Mouse (Mus musculus) spleen, adult 2 months (tissue): ENCODE results near the gene Usp4. TPM values are rescaled to one million over a fixed set of nuclear protein-coding genes. Genes with fewer than 3 reads are reported as not detected.
"Not testable (repeated sequence)": the region's sequence is repeated elsewhere in the genome, so short reads cannot be mapped to it uniquely, and the experiment has no call there.

Source experiments
- DNase-seq, 2 experiments: peaks; one replicate each; pipeline versions ENCODE4 v3.0.0 to v3.0.0-alpha.2; 2012 to 2021; ENCODE audit warnings: low spot score in 2 of 2, low read depth in 1 of 2
- H3K27ac ChIP-seq: fragments of 200-500 bp; 2 replicates; pipeline ENCODE4 v1.5.1; 2012; ENCODE audit warnings: low read length, inconsistent platforms; ENCODE audit not compliant: insufficient read depth
- H3K27me3 ChIP-seq: fragments of 200-500 bp; 2 replicates; pipeline ENCODE4 v1.6.1; 2012; ENCODE audit warnings: mild to moderate bottlenecking, moderate library complexity, low read length, inconsistent platforms; ENCODE audit not compliant: control insufficient read depth, insufficient read depth
- H3K36me3 ChIP-seq: fragments of 200-500 bp; 2 replicates; pipeline ENCODE4 v1.6.1; 2012; ENCODE audit warnings: mild to moderate bottlenecking, low read length, inconsistent platforms; ENCODE audit not compliant: control insufficient read depth, insufficient read depth
- H3K4me1 ChIP-seq: fragments of 200-500 bp; 2 replicates; pipeline ENCODE4 v1.6.1; 2011; ENCODE audit warnings: inconsistent platforms; ENCODE audit not compliant: control insufficient read depth, insufficient read depth, insufficient read length
- H3K4me3 ChIP-seq: fragments of 200-500 bp; 2 replicates; pipeline ENCODE4 v1.5.1; 2011; ENCODE audit warnings: mild to moderate bottlenecking, inconsistent platforms; ENCODE audit not compliant: insufficient read depth, insufficient read length; ENCODE audit errors: extremely low read depth
- CTCF ChIP-seq: fragments of 200-500 bp; IDR thresholded peaks from 2 replicates; pipeline ENCODE4 v1.5.1; 2011; ENCODE audit warnings: mild to moderate bottlenecking, inconsistent platforms; ENCODE audit not compliant: insufficient read depth, insufficient read length, insufficient replicate concordance; ENCODE audit errors: extremely low read depth
- POLR2A ChIP-seq: fragments of 200-500 bp; IDR thresholded peaks from 2 replicates; pipeline ENCODE4 v1.6.1; 2011; ENCODE audit warnings: low read depth, low read length, inconsistent platforms
- WGBS: fragments of 180-500 bp; shearing (Covaris S2); methylation state at CpG from one replicate; pipeline ENCODE4 v1.1.7; 2018; 5-methylcytosine and 5-hydroxymethylcytosine counted together
- polyA plus RNA-seq: library from polyadenylated mRNA; depleted of rRNA; stranded (reverse); fragments of >200 nt; gene quantifications from 2 replicates; pipeline ENCODE4 v1.2.3, GENCODE M21; 2012

The Usp4 gene
- polyA plus RNA-seq, 1 experiment: 63.2 TPM

GRCm38 (mm10) chr9:108307021-108307807, 40.4 kb upstream of the Usp4 start:
- H3K4me3 ChIP-seq: peak overlapping the region; percentile 93
- TF ChIP-seq POLR2A (no peak), CTCF (no peak)
- H3K36me3 ChIP-seq: peaks cover 8% of the 10 kb centered on the region
- peak in 1 of 2 experiments; percentile 42 for DNase-seq
- H3K27me3 ChIP-seq: no peaks in the 10 kb centered on the region
- peaks cover 7% of the 10 kb centered on the region; the same call in 1 of the 2 replicates for H3K4me1 ChIP-seq
- peak overlapping the region; percentile 90 for H3K27ac ChIP-seq
- 2% methylated on average over 12 of the region's 12 CpGs for WGBS

- H3K27ac ChIP-seq: no peak overlapping the region
- 49% methylated on average over 2 of the region's 2 CpGs for WGBS
Observed at GRCm38 (mm10) chr9:108308141-108308540, 39.5 kb upstream of the Usp4 start.

GRCm38 (mm10) chr9:108317572-108317971, 30.1 kb upstream of the Usp4 start:
- DNase-seq: peak in 1 of 2 experiments; percentile 12
- Histone ChIP-seq H3K27me3 (no peaks in the 10 kb centered on the region), H3K27ac (no peak overlapping the region), H3K4me3 (no peak overlapping the region), H3K36me3 (peaks cover 13% of the 10 kb centered on the region), H3K4me1 (no peaks in the 10 kb centered on the region)
- 90% methylated on average over 3 of the region's 3 CpGs for WGBS
- no peak for TF ChIP-seq CTCF
- TF ChIP-seq POLR2A: no peak

More at GRCm38 (mm10) chr9:108308141-108308540, 39.5 kb upstream of the Usp4 start:
- Histone ChIP-seq H3K36me3 (peaks cover 6% of the 10 kb centered on the region), H3K27me3 (no peaks in the 10 kb centered on the region), H3K4me3 (peak overlapping the region; percentile 93), H3K4me1 (peaks cover 7% of the 10 kb centered on the region; the same call in 1 of the 2 replicates)
- TF ChIP-seq POLR2A (no peak), CTCF (no peak)
- DNase-seq: no peak

- H3K27me3 ChIP-seq: no peaks in the 10 kb centered on the region
- no peak overlapping the region for H3K27ac ChIP-seq
- TF ChIP-seq POLR2A: no peak
- TF ChIP-seq CTCF: no peak
- H3K4me3 ChIP-seq: no peak overlapping the region
- H3K4me1 ChIP-seq: no peaks in the 10 kb centered on the region
- 85% methylated on average over 2 of the region's 2 CpGs for WGBS
- H3K36me3 ChIP-seq: peaks cover 13% of the 10 kb centered on the region
- DNase-seq: no peak
Observed at GRCm38 (mm10) chr9:108318462-108318861, 29.2 kb upstream of the Usp4 start.

GRCm38 (mm10) chr9:108322054-108322453, 25.6 kb upstream of the Usp4 start:
- not testable (repeated sequence) for H3K27me3 ChIP-seq, H3K4me3 ChIP-seq, H3K27ac ChIP-seq, H3K4me1 ChIP-seq, DNase-seq
- WGBS: 82% methylated on average over 7 of the region's 7 CpGs
- peaks cover 14% of the 10 kb centered on the region for H3K36me3 ChIP-seq

GRCm38 (mm10) chr9:108324784-108325183, 22.9 kb upstream of the Usp4 start:
- no peak for TF ChIP-seq POLR2A
- no peak for TF ChIP-seq CTCF
- no peak for DNase-seq
- Histone ChIP-seq H3K4me1 (no peaks in the 10 kb centered on the region), H3K4me3 (no peak overlapping the region), H3K36me3 (peaks cover 22% of the 10 kb centered on the region), H3K27me3 (no peaks in the 10 kb centered on the region), H3K27ac (no peak overlapping the region)
- WGBS: 100% methylated on average over 1 of the region's 1 CpGs

GRCm38 (mm10) chr9:108325811-108326210, 21.8 kb upstream of the Usp4 start:
- Histone ChIP-seq H3K4me3 (no peak overlapping the region), H3K4me1 (no peaks in the 10 kb centered on the region), H3K36me3 (peaks cover 26% of the 10 kb centered on the region), H3K27me3 (no peaks in the 10 kb centered on the region), H3K27ac (no peak overlapping the region)
- no peak for TF ChIP-seq CTCF
- no peak for TF ChIP-seq POLR2A
- 86% methylated on average over 2 of the region's 2 CpGs for WGBS
- DNase-seq: no peak
